Mouse (Mus musculus): ENCODE data around the gene Slc26a3. TPM values are rescaled to one million over a fixed set of nuclear protein-coding genes. Genes with fewer than 3 reads are reported as not detected.

Gene Slc26a3
- polyA plus RNA-seq, 1 experiment from 2014 or later: 61.6 TPM

- no peak for TF ChIP-seq CTCF (IDR thresholded peaks at IDR 0.05; ENCODE audit: low read depth)
- 78% methylated on average over 5 of the region's 5 CpGs for WGBS
- Histone ChIP-seq H3K9ac (ENCODE audit: low read depth, low read length) (no peak overlapping the region), H3K4me2 (replicated peaks; ENCODE audit: low read depth) (no peak overlapping the region), H3K9me3 (ENCODE audit: control insufficient read depth) (no peaks in the 10 kb centered on the region), H3K27me3 (replicated peaks; ENCODE audit: control insufficient read depth, insufficient read depth, low read length) (no peaks in the 10 kb centered on the region), H3K4me3 (ENCODE audit: low read depth, low read length) (no peak overlapping the region), H3K36me3 (ENCODE audit: control insufficient read depth, insufficient read depth) (no peaks in the 10 kb centered on the region), H3K4me1 (replicated peaks; ENCODE audit: control insufficient read depth, insufficient read depth, low read length) (no peaks in the 10 kb centered on the region), H3K27ac (ENCODE audit: low read depth, low read length) (no peak overlapping the region)
- ATAC-seq: no peak
These were observed 14.0 kb downstream of the Slc26a3 start for GRCm38 (mm10) chr12:31404575-31405240.

DNA sequence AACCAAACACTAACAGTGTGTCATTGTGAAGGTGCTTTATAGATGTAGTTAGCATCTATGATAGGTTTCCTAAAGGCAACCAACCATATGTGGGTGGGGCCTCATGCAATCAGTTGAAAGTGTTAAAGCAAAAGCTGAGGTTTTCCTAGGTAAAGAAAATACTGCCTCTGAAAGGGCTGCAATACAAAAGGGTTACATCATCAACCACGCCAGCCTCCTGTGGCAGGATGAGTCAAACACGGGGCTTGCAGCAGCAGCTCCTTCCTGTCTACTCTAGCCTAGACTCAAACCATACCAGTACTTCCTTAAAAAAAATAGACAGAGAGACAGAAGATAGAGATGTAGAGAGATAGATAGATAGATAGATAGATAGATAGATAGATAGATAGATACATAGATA is 25.3 kb downstream of the Slc26a3 start:
- no peak overlapping the region for H3K27ac ChIP-seq (ENCODE audit: low read depth, low read length)
- no peak overlapping the region for H3K4me3 ChIP-seq (ENCODE audit: low read depth, low read length)
- TF ChIP-seq CTCF (IDR thresholded peaks at IDR 0.05; ENCODE audit: low read depth): no peak
- ATAC-seq: peak; percentile 56
- H3K9ac ChIP-seq (ENCODE audit: low read depth, low read length): no peak overlapping the region
- H3K36me3 ChIP-seq (ENCODE audit: control insufficient read depth, insufficient read depth): no peaks in the 10 kb centered on the region
- no peak overlapping the region for H3K4me2 ChIP-seq (replicated peaks; ENCODE audit: low read depth)
- no peaks in the 10 kb centered on the region for H3K9me3 ChIP-seq (ENCODE audit: control insufficient read depth)
- 40% methylated on average over 2 of the region's 2 CpGs for WGBS
- H3K27me3 ChIP-seq (replicated peaks; ENCODE audit: control insufficient read depth, insufficient read depth, low read length): no peaks in the 10 kb centered on the region
- H3K4me1 ChIP-seq (replicated peaks; ENCODE audit: control insufficient read depth, insufficient read depth, low read length): no peaks in the 10 kb centered on the region

DNA sequence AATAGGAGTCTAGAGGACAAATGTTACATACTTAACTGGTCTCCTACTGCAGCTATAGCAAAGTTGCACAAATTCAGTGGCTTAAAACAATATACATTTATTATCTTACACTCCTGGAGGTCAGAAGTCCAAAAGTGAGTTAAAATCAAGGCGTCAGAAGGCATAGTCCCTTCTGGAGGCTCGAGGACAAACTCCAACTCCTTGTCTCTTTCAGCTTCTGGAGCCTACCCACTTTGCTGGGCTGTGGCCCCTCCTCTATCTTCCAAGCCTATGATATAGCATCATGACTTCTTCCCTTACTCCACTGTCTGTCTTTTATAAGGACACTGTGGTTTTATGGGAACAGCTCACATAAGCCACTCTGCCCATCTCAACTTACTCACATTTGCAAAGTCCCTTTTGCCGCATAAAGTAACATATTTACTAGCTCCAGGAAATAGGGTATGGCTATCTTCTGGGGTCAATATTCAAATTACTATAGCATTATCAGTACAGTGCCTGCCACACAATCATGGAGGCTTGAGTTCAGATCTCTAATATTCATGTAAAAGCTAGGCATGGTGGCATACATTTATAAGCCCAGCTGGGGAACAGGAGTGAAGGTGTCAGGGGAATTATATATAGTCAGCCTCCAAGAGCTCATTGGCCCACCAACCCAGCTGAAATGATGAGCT is 31.4 kb downstream of the Slc26a3 start:
- Histone ChIP-seq H3K9ac (ENCODE audit: low read depth, low read length) (no peak overlapping the region), H3K27me3 (replicated peaks; ENCODE audit: control insufficient read depth, insufficient read depth, low read length) (no peaks in the 10 kb centered on the region), H3K9me3 (ENCODE audit: control insufficient read depth) (no peaks in the 10 kb centered on the region), H3K4me1 (replicated peaks; ENCODE audit: control insufficient read depth, insufficient read depth, low read length) (0 out of 2 replicates have a peak, but pooled peaks cover 3% of the 10 kb centered on the region), H3K4me2 (replicated peaks; ENCODE audit: low read depth) (0 out of 2 replicates have a peak overlapping the region, but pooled peaks have one; percentile 3), H3K4me3 (ENCODE audit: low read depth, low read length) (no peak overlapping the region), H3K36me3 (ENCODE audit: control insufficient read depth, insufficient read depth) (no peaks in the 10 kb centered on the region), H3K27ac (ENCODE audit: low read depth, low read length) (peak overlapping the region; percentile 60)
- ATAC-seq: peak; percentile 93
- no peak for TF ChIP-seq CTCF (IDR thresholded peaks at IDR 0.05; ENCODE audit: low read depth)
- WGBS: 33% methylated on average over 3 of the region's 3 CpGs

GRCm38 (mm10) chr12:31437791-31438190 is 47.1 kb downstream of the Slc26a3 start:
- H3K4me3 ChIP-seq (ENCODE audit: low read depth, low read length): 0 out of 2 replicates have a peak overlapping the region, but pooled peaks have one; percentile 1
- no peaks in the 10 kb centered on the region for H3K9me3 ChIP-seq (ENCODE audit: control insufficient read depth)
- H3K4me1 ChIP-seq (replicated peaks; ENCODE audit: control insufficient read depth, insufficient read depth, low read length): no peaks in the 10 kb centered on the region
- 0 out of 2 replicates have a peak, but pooled peaks have one; percentile 1 for TF ChIP-seq CTCF (IDR thresholded peaks at IDR 0.05; ENCODE audit: low read depth)
- peak; percentile 91 for ATAC-seq
- H3K27me3 ChIP-seq (replicated peaks; ENCODE audit: control insufficient read depth, insufficient read depth, low read length): no peaks in the 10 kb centered on the region
- WGBS: 29% methylated on average over 6 of the region's 6 CpGs
- H3K27ac ChIP-seq (ENCODE audit: low read depth, low read length): peak overlapping the region; percentile 90
- peak overlapping the region; percentile 58 for H3K4me2 ChIP-seq (replicated peaks; ENCODE audit: low read depth)
- H3K36me3 ChIP-seq (ENCODE audit: control insufficient read depth, insufficient read depth): no peaks in the 10 kb centered on the region
- H3K9ac ChIP-seq (ENCODE audit: low read depth, low read length): no peak overlapping the region

GRCm38 (mm10) chr12:31439612-31440011 is 48.9 kb downstream of the Slc26a3 start:
- no peak for TF ChIP-seq CTCF (IDR thresholded peaks at IDR 0.05; ENCODE audit: low read depth)
- H3K27ac ChIP-seq (ENCODE audit: low read depth, low read length): peak overlapping the region; percentile 90
- no peaks in the 10 kb centered on the region for H3K27me3 ChIP-seq (replicated peaks; ENCODE audit: control insufficient read depth, insufficient read depth, low read length)
- ATAC-seq: peak; percentile 60
- no peak overlapping the region for H3K9ac ChIP-seq (ENCODE audit: low read depth, low read length)
- H3K36me3 ChIP-seq (ENCODE audit: control insufficient read depth, insufficient read depth): no peaks in the 10 kb centered on the region
- 41% methylated on average over 2 of the region's 2 CpGs for WGBS
- H3K9me3 ChIP-seq (ENCODE audit: control insufficient read depth): no peaks in the 10 kb centered on the region
- H3K4me2 ChIP-seq (replicated peaks; ENCODE audit: low read depth): peak overlapping the region; percentile 58
- H3K4me3 ChIP-seq (ENCODE audit: low read depth, low read length): 0 out of 2 replicates have a peak overlapping the region, but pooled peaks have one; percentile 21
- H3K4me1 ChIP-seq (replicated peaks; ENCODE audit: control insufficient read depth, insufficient read depth, low read length): no peaks in the 10 kb centered on the region

GRCm38 (mm10) chr12:31444131-31444546 is 53.5 kb downstream of the Slc26a3 start:
- no peak for TF ChIP-seq CTCF (IDR thresholded peaks at IDR 0.05; ENCODE audit: low read depth)
- H3K4me3 ChIP-seq (ENCODE audit: low read depth, low read length): no peak overlapping the region
- H3K9me3 ChIP-seq (ENCODE audit: control insufficient read depth): no peaks in the 10 kb centered on the region
- no peaks in the 10 kb centered on the region for H3K27me3 ChIP-seq (replicated peaks; ENCODE audit: control insufficient read depth, insufficient read depth, low read length)
- H3K4me2 ChIP-seq (replicated peaks; ENCODE audit: low read depth): peak overlapping the region; percentile 55
- peak; percentile 64 for ATAC-seq
- H3K4me1 ChIP-seq (replicated peaks; ENCODE audit: control insufficient read depth, insufficient read depth, low read length): no peaks in the 10 kb centered on the region
- under 1% methylated on average over 11 of the region's 11 CpGs for WGBS
- H3K27ac ChIP-seq (ENCODE audit: low read depth, low read length): no peak overlapping the region
- H3K36me3 ChIP-seq (ENCODE audit: control insufficient read depth, insufficient read depth): 0 out of 2 replicates have a peak, but pooled peaks cover 9% of the 10 kb centered on the region
- H3K9ac ChIP-seq (ENCODE audit: low read depth, low read length): 0 out of 2 replicates have a peak overlapping the region, but pooled peaks have one; percentile 19

All from intestine, postnatal 0 days (tissue).